Mouse (Mus musculus): ENCODE results near the gene Cnn2. TPM values are rescaled to one million over a fixed set of nuclear protein-coding genes. Genes with fewer than 3 reads are reported as not detected.

The Cnn2 gene
- polyA plus RNA-seq (2016; fragmentation: Nextera tagmentation; extraction: Ambion mirVana): 85.5 and 115 TPM in 2 replicates

DNA sequence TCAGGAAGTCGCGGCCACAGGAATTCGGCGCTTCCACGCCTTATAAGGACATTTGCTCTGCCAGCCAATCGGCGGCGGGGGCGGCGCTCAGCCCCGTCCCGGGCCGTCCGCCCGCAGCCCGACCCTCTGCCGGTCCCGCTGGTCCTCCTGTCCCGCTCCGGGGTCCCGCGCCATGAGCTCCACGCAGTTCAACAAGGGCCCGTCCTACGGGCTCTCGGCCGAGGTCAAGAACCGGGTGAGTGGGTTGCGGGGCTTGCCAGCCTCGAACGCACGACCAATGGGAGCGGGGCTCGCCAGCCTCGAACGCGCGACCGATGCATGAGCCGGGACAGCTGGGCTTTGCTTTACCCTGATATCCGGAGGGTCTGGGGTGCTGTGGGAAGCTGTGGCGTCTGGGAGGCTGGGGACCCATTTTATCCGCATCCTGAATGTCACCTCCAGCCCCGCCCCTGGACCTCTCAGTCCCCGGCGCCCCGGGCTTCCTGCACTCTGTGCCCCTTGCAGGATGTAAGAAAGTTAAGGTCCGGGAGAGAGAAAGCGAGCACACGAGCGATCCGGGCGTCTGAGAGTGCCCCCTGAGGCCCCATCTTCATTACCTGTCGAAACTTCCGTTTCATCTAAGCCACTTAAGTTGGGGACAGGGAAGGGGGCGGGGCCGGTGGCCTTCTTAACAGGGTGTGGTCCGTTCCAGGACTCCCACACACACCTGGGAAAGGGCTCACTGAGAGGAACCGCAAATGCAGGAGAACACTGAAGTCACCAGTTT is at the start of gene Cnn2:
Cnn2 (plus strand) TSS at position 79 of the 766 bp plus-strand sequence.
- H3K9ac ChIP-seq: peak within 1 kb of the TSS; percentile 33
- H3K36me3 ChIP-seq (replicated peaks): no peaks in the 10 kb centered on the region
- peaks cover 3% of the 10 kb centered on the region; the same call in 1 of the 2 replicates for H3K9me3 ChIP-seq
- H3K4me1 ChIP-seq: peaks cover 36% of the 10 kb centered on the region
- no peak for ATAC-seq (ENCODE audit: low FRiP score)
- H3K4me3 ChIP-seq (replicated peaks): peak within 1 kb of the TSS; percentile 41
- WGBS: 1% methylated on average over 59 of the region's 59 CpGs
- peaks cover 49% of the 10 kb centered on the region for H3K27me3 ChIP-seq
- peak within 1 kb of the TSS; percentile 56 for H3K27ac ChIP-seq
- peak within 1 kb of the TSS; percentile 54 for H3K4me2 ChIP-seq

DNA sequence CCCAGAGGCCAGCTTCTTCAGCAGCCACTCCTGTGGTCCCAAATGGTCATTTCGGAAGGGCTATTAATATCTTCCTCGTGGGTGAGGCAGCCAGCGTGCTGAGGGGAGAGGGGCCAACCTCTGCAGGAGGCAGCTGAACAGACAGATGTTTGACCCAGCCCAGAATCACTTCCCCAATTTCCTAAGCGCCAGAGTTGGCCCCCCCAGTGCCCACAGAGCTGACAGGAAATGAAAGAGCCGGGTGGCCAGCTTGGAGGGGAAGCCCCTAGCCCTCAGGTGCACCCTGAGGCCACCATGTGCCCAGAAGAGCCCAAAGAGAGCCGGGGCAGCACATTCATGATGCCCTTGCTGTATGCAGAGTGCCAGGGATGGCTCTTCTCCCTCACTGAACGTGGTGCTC is 47.6 kb upstream of the Cnn2 start:
- Histone ChIP-seq H3K27me3 (no peaks in the 10 kb centered on the region), H3K9me3 (no peaks in the 10 kb centered on the region), H3K4me3 (replicated peaks) (no peak overlapping the region), H3K36me3 (replicated peaks) (peaks cover 10% of the 10 kb centered on the region; the same call in 1 of the 2 replicates), H3K4me1 (peaks cover 28% of the 10 kb centered on the region), H3K9ac (no peak overlapping the region), H3K4me2 (no peak overlapping the region), H3K27ac (no peak overlapping the region)
- no peak for ATAC-seq (ENCODE audit: low FRiP score)
- WGBS: 76% methylated on average over 7 of the region's 7 CpGs

DNA sequence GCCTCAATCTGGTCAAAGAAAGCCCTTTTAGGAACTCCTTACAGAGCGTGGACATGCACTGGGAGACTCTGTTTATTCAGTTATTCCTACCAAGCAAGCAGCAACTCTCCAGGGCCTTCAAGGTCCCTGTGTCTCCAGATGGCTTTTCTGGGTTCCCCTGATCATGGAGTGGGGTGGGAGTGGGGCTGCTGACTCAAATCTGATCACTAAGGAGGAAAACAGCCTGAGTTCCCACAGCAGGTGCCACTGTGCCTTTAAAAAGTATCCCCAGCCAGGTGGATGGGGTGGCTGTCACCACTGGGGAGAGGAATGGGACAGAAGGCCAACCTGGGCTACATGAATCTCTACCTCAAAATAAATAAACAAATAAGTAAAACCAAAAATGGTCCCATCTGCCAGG is 45.4 kb upstream of the Cnn2 start:
- Histone ChIP-seq H3K4me2 (no peak overlapping the region), H3K27ac (no peak overlapping the region), H3K27me3 (no peaks in the 10 kb centered on the region), H3K36me3 (replicated peaks) (peaks cover 10% of the 10 kb centered on the region; the same call in 1 of the 2 replicates), H3K9ac (no peak overlapping the region), H3K4me1 (peaks cover 31% of the 10 kb centered on the region), H3K9me3 (no peaks in the 10 kb centered on the region), H3K4me3 (replicated peaks) (no peak overlapping the region)
- no peak for ATAC-seq (ENCODE audit: low FRiP score)
- 86% methylated on average over 1 of the region's 1 CpGs for WGBS

DNA sequence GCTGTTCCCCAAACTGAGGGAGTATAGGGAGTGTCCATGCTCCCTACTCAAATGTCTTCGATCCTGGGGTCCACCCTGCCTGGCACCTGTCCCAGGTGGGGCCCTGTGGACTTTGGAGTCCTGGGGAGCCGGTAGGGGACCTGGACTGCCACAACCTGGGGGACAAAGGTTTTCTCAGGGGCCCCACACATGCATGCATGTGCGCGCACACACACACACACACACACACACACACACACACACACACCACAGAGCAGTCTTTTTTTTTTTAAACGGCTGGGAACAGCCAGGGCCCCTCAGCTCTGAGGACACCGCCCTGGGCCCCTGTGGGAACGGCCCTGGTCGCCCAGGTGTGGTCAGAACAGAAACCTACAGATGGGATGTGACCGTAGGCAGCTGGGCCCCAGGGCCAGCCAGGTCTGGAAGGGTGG is 44.9 kb upstream of the Cnn2 start:
- Histone ChIP-seq H3K4me1 (peaks cover 31% of the 10 kb centered on the region), H3K9me3 (no peaks in the 10 kb centered on the region), H3K4me3 (replicated peaks) (no peak overlapping the region), H3K4me2 (no peak overlapping the region), H3K9ac (no peak overlapping the region), H3K36me3 (replicated peaks) (peaks cover 13% of the 10 kb centered on the region), H3K27ac (no peak overlapping the region), H3K27me3 (no peaks in the 10 kb centered on the region)
- WGBS: 82% methylated on average over 9 of the region's 9 CpGs
- no peak for ATAC-seq (ENCODE audit: low FRiP score)

DNA sequence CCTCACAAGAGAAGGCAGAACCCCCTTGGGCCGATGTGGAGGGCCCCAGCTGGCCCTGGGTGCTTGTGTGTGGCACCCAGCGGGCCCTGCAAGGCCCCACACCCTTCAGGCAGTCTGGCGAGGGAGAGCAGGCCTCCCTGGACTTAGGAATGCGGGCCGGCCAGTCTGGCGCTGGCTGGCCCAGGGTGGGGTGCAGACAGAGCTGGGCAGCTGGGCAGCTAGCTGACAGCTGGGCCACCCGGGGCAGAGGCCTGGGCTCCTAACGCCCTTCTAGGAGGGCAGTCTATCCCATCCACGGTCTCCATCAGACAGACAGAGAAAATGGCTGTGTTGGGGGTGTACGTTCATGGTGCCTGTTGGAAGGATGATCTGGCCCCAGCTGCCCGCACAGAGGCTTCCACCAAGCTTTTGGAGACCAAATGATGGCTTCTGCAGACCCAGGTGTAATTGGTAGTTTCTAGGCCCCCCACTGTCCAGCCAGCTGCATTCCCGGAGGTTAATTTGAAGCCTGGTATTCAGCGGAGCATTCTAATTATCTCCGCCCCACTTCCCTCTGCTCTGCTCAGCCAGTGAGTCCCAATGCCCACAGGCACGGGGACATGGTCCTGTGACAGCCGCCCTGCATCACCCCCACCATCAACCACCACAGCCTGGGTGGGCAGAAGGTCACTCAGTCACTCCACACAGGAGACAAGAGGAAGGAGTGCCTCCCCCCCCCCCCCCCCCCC is 42.7 kb upstream of the Cnn2 start:
- H3K4me3 ChIP-seq (replicated peaks): 0 out of 2 replicates have a peak overlapping the region, but pooled peaks have one; percentile 13
- peak overlapping the region; percentile 6 for H3K4me2 ChIP-seq
- no peak overlapping the region for H3K9ac ChIP-seq
- no peaks in the 10 kb centered on the region for H3K9me3 ChIP-seq
- 15% methylated on average over 16 of the region's 16 CpGs for WGBS
- peaks cover 31% of the 10 kb centered on the region for H3K4me1 ChIP-seq
- peak; percentile 67 for ATAC-seq (ENCODE audit: low FRiP score)
- peaks cover 31% of the 10 kb centered on the region for H3K36me3 ChIP-seq (replicated peaks)
- H3K27ac ChIP-seq: peak overlapping the region; percentile 80
- H3K27me3 ChIP-seq: no peaks in the 10 kb centered on the region

DNA sequence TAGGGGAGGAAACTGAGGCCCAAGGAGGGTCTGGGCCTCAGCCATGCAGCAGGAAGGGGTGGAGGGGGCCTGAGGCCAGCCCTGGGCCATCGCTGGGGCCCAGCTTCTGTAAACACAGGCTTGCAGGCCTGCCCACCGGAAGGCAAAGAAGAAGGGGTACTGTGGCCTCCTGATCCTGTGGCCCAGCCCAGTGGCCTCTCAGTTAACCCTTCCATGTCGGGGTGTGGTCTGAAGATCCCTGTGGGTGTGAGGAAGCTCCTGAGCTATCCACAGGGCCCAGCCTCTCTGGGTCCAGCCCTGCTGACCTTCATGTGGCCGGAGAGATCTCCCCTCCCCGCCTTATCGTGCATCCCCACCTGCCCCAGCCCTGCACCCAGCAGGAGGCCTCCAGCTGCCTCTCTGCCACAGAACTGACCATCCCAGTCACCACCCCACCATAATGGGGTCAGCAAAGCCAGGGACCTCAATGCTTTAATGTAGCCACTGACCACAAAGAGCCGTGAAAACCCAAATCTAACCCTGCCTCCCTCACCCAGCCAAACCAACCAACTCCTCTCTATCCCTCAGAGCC is 41.5 kb upstream of the Cnn2 start:
- Histone ChIP-seq H3K4me1 (peaks cover 31% of the 10 kb centered on the region), H3K27ac (peak overlapping the region; percentile 36; the same call in 1 of the 2 replicates), H3K4me2 (peak overlapping the region; percentile 6; the same call in 1 of the 2 replicates), H3K9me3 (no peaks in the 10 kb centered on the region), H3K36me3 (replicated peaks) (peaks cover 39% of the 10 kb centered on the region), H3K9ac (no peak overlapping the region; the same call in 1 of the 2 replicates), H3K4me3 (replicated peaks) (no peak overlapping the region), H3K27me3 (no peaks in the 10 kb centered on the region)
- 15% methylated on average over 7 of the region's 7 CpGs for WGBS
- no peak for ATAC-seq (ENCODE audit: low FRiP score)

DNA sequence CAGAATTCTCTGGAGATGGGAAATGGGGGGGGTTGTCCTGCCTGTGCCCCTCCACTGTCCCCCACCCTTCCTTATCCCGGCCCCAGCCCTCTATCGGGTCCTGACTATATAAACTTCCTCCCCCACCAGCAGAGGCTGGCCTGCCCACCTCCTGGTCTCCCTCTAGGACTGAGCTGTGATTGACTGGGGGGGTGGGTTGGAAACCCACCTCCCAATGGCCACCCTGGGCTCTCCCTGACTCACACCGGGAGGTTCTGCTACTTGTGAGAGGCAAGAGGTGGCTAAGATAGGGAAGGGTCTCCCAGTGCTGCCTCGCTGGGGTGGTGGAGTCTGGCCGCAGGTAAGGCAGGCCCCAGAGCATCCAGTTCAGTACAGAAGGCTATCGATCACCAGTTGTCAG is 40.9 kb upstream of the Cnn2 start:
- Histone ChIP-seq H3K27ac (no peak overlapping the region), H3K27me3 (no peaks in the 10 kb centered on the region), H3K36me3 (replicated peaks) (peaks cover 35% of the 10 kb centered on the region), H3K4me2 (no peak overlapping the region), H3K9me3 (no peaks in the 10 kb centered on the region), H3K4me1 (peaks cover 31% of the 10 kb centered on the region), H3K4me3 (replicated peaks) (no peak overlapping the region), H3K9ac (no peak overlapping the region)
- ATAC-seq (ENCODE audit: low FRiP score): no peak
- 79% methylated on average over 6 of the region's 6 CpGs for WGBS

DNA sequence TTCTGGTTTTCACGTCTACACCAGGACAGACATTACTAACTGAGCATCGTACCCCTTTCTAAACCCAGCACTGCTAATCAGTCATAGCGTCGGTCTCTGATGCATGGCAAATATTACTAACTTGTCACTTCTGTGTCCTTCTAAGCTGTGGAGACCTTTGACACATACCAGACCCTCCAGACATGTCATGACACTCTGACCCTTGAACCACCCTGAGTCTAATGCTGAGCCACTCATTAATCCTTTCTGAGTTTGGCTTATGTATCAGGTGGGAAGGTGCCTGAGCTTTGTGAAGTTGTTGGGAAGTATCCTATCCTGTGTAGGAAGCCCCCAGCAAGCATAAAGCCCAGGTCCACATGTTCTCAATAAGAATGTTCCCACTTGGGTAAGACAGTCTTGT is 38.5 kb upstream of the Cnn2 start:
- no peaks in the 10 kb centered on the region for H3K9me3 ChIP-seq
- peaks cover 23% of the 10 kb centered on the region for H3K4me1 ChIP-seq
- no peaks in the 10 kb centered on the region for H3K27me3 ChIP-seq
- H3K9ac ChIP-seq: no peak overlapping the region
- 95% methylated on average over 4 of the region's 4 CpGs for WGBS
- H3K36me3 ChIP-seq (replicated peaks): peaks cover 42% of the 10 kb centered on the region
- H3K4me2 ChIP-seq: no peak overlapping the region
- H3K27ac ChIP-seq: no peak overlapping the region
- no peak for ATAC-seq (ENCODE audit: low FRiP score)
- H3K4me3 ChIP-seq (replicated peaks): no peak overlapping the region

DNA sequence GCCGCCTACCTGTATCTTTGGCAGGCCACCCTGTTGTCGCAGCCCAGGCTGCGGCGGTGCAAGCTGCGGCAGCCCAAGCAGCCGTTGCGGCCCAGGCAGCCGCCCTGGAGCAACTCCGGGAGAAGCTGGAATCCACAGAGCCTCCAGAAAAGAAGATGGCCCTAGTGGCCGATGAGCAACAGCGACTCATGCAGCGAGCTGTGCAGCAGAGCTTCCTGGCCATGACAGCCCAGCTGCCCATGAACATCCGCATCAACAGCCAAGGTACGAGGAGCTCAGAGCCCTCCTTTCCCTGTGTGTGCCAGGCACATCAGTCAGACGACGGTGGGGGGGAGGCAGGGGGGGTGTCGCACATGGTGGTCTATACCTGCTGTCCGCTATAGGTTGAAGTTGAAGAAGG is 37.7 kb upstream of the Cnn2 start:
- Histone ChIP-seq H3K27ac (no peak overlapping the region), H3K27me3 (no peaks in the 10 kb centered on the region), H3K4me3 (replicated peaks) (no peak overlapping the region), H3K9me3 (no peaks in the 10 kb centered on the region), H3K9ac (no peak overlapping the region), H3K36me3 (replicated peaks) (peaks cover 42% of the 10 kb centered on the region), H3K4me1 (peaks cover 15% of the 10 kb centered on the region), H3K4me2 (no peak overlapping the region)
- no peak for ATAC-seq (ENCODE audit: low FRiP score)
- 89% methylated on average over 18 of the region's 18 CpGs for whole genome bisulfite sequencing

DNA sequence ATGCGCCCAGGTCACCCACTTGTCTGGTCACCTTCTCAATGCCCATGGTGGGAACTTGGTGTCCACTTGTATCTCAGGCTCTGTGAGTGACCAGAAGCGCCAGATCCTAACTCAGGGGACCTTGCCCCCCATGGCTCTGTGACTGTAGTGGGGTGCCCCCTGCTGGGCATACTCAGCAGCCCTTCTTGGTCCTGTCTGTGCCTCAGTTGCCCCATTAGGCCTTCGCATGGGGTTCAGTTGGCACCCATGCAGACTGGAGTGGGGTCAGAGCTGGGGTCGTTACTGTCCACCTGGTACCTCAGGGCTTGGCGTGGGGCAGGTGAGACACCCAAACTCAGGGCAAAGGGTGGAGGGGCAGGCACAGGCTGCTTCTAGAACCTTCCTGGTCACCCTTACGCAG is 34.4 kb upstream of the Cnn2 start:
- no peak overlapping the region for H3K9ac ChIP-seq
- H3K4me3 ChIP-seq (replicated peaks): no peak overlapping the region
- H3K9me3 ChIP-seq: no peaks in the 10 kb centered on the region
- no peak overlapping the region for H3K4me2 ChIP-seq
- ATAC-seq (ENCODE audit: low FRiP score): no peak
- H3K27ac ChIP-seq: no peak overlapping the region
- WGBS: 87% methylated on average over 6 of the region's 6 CpGs
- H3K36me3 ChIP-seq (replicated peaks): peaks cover 35% of the 10 kb centered on the region
- peaks cover 5% of the 10 kb centered on the region; the same call in 1 of the 2 replicates for H3K27me3 ChIP-seq
- peaks cover 7% of the 10 kb centered on the region for H3K4me1 ChIP-seq

DNA sequence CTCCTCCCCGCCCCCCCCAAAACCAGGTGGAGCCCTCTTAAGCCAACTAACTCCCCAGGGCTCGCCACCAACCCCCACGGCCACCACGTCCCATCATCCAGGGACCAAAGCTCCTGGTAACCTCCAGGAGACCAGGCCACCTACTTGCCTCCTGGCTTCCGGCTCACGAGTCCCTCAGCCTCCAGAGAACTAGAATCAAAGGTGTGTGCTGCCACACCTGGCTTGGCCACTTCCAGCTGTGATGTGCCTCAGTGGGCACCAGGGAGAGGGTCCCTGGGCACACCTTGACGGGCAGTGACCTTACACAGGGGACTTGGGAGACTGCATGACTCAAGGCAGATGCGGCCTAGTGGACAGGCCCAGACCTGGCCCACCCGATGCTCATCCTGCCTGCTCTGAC is 32.7 kb upstream of the Cnn2 start:
- H3K9ac ChIP-seq: 0 out of 2 replicates have a peak overlapping the region, but pooled peaks have one; percentile 21
- no peak overlapping the region for H3K27ac ChIP-seq
- WGBS: 83% methylated on average over 9 of the region's 9 CpGs

DNA sequence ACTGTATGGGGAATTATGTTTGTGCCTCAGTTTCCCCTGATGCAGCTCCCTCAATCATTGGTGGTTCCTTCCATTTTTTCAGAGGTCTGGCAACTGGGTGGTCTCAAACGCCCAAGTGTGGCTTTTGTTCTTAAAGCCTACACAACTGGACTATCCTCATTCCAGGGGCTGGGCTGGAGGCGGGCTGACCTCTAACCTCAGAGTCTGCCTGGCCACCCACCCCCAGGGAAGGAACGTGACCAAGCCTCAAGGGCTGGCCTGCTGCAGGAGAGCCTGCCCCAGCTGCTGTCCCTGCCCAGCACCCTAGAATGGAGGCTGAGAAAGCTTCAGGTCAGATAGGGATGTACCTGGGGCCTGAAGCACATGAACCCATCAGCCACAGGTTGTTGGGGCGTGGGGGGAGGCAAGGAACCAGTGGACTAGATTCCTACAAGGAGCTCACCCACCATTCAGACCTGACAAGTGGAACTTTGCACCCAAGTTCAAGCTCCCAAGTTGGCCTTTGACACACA is 31.7 kb upstream of the Cnn2 start:
- Histone ChIP-seq H3K27ac (no peak overlapping the region), H3K4me1 (peaks cover 16% of the 10 kb centered on the region), H3K36me3 (replicated peaks) (peaks cover 15% of the 10 kb centered on the region), H3K4me3 (replicated peaks) (no peak overlapping the region), H3K9ac (no peak overlapping the region), H3K4me2 (no peak overlapping the region), H3K9me3 (no peaks in the 10 kb centered on the region), H3K27me3 (peaks cover 5% of the 10 kb centered on the region; the same call in 1 of the 2 replicates)
- no peak for ATAC-seq (ENCODE audit: low FRiP score)
- 16% methylated on average over 4 of the region's 4 CpGs for whole genome bisulfite sequencing

More for the DNA sequence above, 32.7 kb upstream of the Cnn2 start:
- Histone ChIP-seq H3K4me2 (no peak overlapping the region), H3K9me3 (no peaks in the 10 kb centered on the region), H3K4me1 (peaks cover 10% of the 10 kb centered on the region), H3K4me3 (replicated peaks) (no peak overlapping the region), H3K27me3 (peaks cover 5% of the 10 kb centered on the region; the same call in 1 of the 2 replicates), H3K36me3 (replicated peaks) (peaks cover 21% of the 10 kb centered on the region)
- ATAC-seq (ENCODE audit: low FRiP score): no peak
